Mouse (Mus musculus): ENCODE data around the gene Grik5. TPM values are rescaled to one million over a fixed set of nuclear protein-coding genes. Genes with fewer than 3 reads are reported as not detected.

Grik5 gene
- polyA plus RNA-seq, 1 experiment: 31.5 TPM

GRCm38 (mm10) chr7:25084621-25085020 lies 12.5 kb upstream of the Grik5 start:
- TF ChIP-seq POLR2A (IDR thresholded peaks at IDR 0.05; ENCODE audit: insufficient read depth, low read length) (no peak), CTCF (IDR thresholded peaks at IDR 0.05; ENCODE audit: low read depth, low read length) (no peak), EP300 (IDR thresholded peaks at IDR 0.05; ENCODE audit: insufficient read depth, low read depth, low read length) (no peak)
- no peaks in the 10 kb centered on the region for H3K9me3 ChIP-seq (replicated peaks; ENCODE audit: control insufficient read depth, insufficient read depth, low read length, poor library complexity, severe bottlenecking)

GRCm38 (mm10) chr7:25082510-25082909 lies 10.4 kb upstream of the Grik5 start:
- Histone ChIP-seq H3K36me3 (ENCODE audit: control insufficient read depth, insufficient read depth, low read length, poor library complexity, severe bottlenecking) (peaks cover 36% of the 10 kb centered on the region), H3K4me1 (ENCODE audit: control insufficient read depth, insufficient read depth, low read length) (peaks cover 6% of the 10 kb centered on the region), H3K27ac (ENCODE audit: insufficient read depth, low read length) (no peak overlapping the region), H3K9ac (ENCODE audit: low read depth, poor library complexity, severe bottlenecking) (no peak overlapping the region), H3K9me3 (replicated peaks; ENCODE audit: control insufficient read depth, insufficient read depth, low read length, poor library complexity, severe bottlenecking) (no peaks in the 10 kb centered on the region), H3K27me3 (ENCODE audit: control insufficient read depth, insufficient read depth, low read length, poor library complexity, severe bottlenecking) (no peaks in the 10 kb centered on the region), H3K4me3 (ENCODE audit: low read depth, low read length) (no peak overlapping the region)
- TF ChIP-seq CTCF (IDR thresholded peaks at IDR 0.05; ENCODE audit: low read depth, low read length): peak; percentile 55
- no peak for TF ChIP-seq EP300 (IDR thresholded peaks at IDR 0.05; ENCODE audit: insufficient read depth, low read depth, low read length)

More at GRCm38 (mm10) chr7:25084621-25085020, 12.5 kb upstream of the Grik5 start:
- H3K4me1 ChIP-seq (ENCODE audit: control insufficient read depth, insufficient read depth, low read length): peaks cover 6% of the 10 kb centered on the region
- H3K27ac ChIP-seq (ENCODE audit: insufficient read depth, low read length): peak overlapping the region; percentile 37; the same call in 1 of the 2 replicates
- peaks cover 33% of the 10 kb centered on the region for H3K36me3 ChIP-seq (ENCODE audit: control insufficient read depth, insufficient read depth, low read length, poor library complexity, severe bottlenecking)
- no peaks in the 10 kb centered on the region for H3K27me3 ChIP-seq (ENCODE audit: control insufficient read depth, insufficient read depth, low read length, poor library complexity, severe bottlenecking)
- no peak overlapping the region for H3K4me3 ChIP-seq (ENCODE audit: low read depth, low read length)
- no peak overlapping the region for H3K9ac ChIP-seq (ENCODE audit: low read depth, poor library complexity, severe bottlenecking)

- Histone ChIP-seq H3K9ac (ENCODE audit: low read depth, poor library complexity, severe bottlenecking) (0 out of 2 replicates have a peak overlapping the region, but pooled peaks have one; percentile 1), H3K4me1 (ENCODE audit: control insufficient read depth, insufficient read depth, low read length) (peaks cover 6% of the 10 kb centered on the region), H3K27me3 (ENCODE audit: control insufficient read depth, insufficient read depth, low read length, poor library complexity, severe bottlenecking) (no peaks in the 10 kb centered on the region), H3K27ac (ENCODE audit: insufficient read depth, low read length) (no peak overlapping the region), H3K36me3 (ENCODE audit: control insufficient read depth, insufficient read depth, low read length, poor library complexity, severe bottlenecking) (peaks cover 36% of the 10 kb centered on the region), H3K4me3 (ENCODE audit: low read depth, low read length) (peak overlapping the region; percentile 20), H3K9me3 (replicated peaks; ENCODE audit: control insufficient read depth, insufficient read depth, low read length, poor library complexity, severe bottlenecking) (no peaks in the 10 kb centered on the region)
- TF ChIP-seq CTCF (IDR thresholded peaks at IDR 0.05; ENCODE audit: low read depth, low read length) (no peak), POLR2A (IDR thresholded peaks at IDR 0.05; ENCODE audit: insufficient read depth, low read length) (no peak), EP300 (IDR thresholded peaks at IDR 0.05; ENCODE audit: insufficient read depth, low read depth, low read length) (no peak)
Measured at GRCm38 (mm10) chr7:25080431-25080830, 8.3 kb upstream of the Grik5 start.

- H3K27me3 ChIP-seq (ENCODE audit: control insufficient read depth, insufficient read depth, low read length, poor library complexity, severe bottlenecking): no peaks in the 10 kb centered on the region
- no peaks in the 10 kb centered on the region for H3K9me3 ChIP-seq (replicated peaks; ENCODE audit: control insufficient read depth, insufficient read depth, low read length, poor library complexity, severe bottlenecking)
- peaks cover 6% of the 10 kb centered on the region for H3K4me1 ChIP-seq (ENCODE audit: control insufficient read depth, insufficient read depth, low read length)
- no peak overlapping the region for H3K4me3 ChIP-seq (ENCODE audit: low read depth, low read length)
- no peak overlapping the region for H3K9ac ChIP-seq (ENCODE audit: low read depth, poor library complexity, severe bottlenecking)
- H3K27ac ChIP-seq (ENCODE audit: insufficient read depth, low read length): no peak overlapping the region
- no peak for TF ChIP-seq CTCF (IDR thresholded peaks at IDR 0.05; ENCODE audit: low read depth, low read length)
- TF ChIP-seq EP300 (IDR thresholded peaks at IDR 0.05; ENCODE audit: insufficient read depth, low read depth, low read length): no peak
- no peak for TF ChIP-seq POLR2A (IDR thresholded peaks at IDR 0.05; ENCODE audit: insufficient read depth, low read length)
- H3K36me3 ChIP-seq (ENCODE audit: control insufficient read depth, insufficient read depth, low read length, poor library complexity, severe bottlenecking): peaks cover 36% of the 10 kb centered on the region
Measured at GRCm38 (mm10) chr7:25079496-25080026, 7.4 kb upstream of the Grik5 start.

- TF ChIP-seq POLR2A (IDR thresholded peaks at IDR 0.05; ENCODE audit: insufficient read depth, low read length): no peak
- no peak for TF ChIP-seq CTCF (IDR thresholded peaks at IDR 0.05; ENCODE audit: low read depth, low read length)
- no peak for TF ChIP-seq EP300 (IDR thresholded peaks at IDR 0.05; ENCODE audit: insufficient read depth, low read depth, low read length)
- Histone ChIP-seq H3K4me3 (ENCODE audit: low read depth, low read length) (peak overlapping the region; percentile 90), H3K27ac (ENCODE audit: insufficient read depth, low read length) (no peak overlapping the region), H3K9me3 (replicated peaks; ENCODE audit: control insufficient read depth, insufficient read depth, low read length, poor library complexity, severe bottlenecking) (no peaks in the 10 kb centered on the region), H3K27me3 (ENCODE audit: control insufficient read depth, insufficient read depth, low read length, poor library complexity, severe bottlenecking) (no peaks in the 10 kb centered on the region), H3K9ac (ENCODE audit: low read depth, poor library complexity, severe bottlenecking) (peak overlapping the region; percentile 98), H3K36me3 (ENCODE audit: control insufficient read depth, insufficient read depth, low read length, poor library complexity, severe bottlenecking) (peaks cover 25% of the 10 kb centered on the region), H3K4me1 (ENCODE audit: control insufficient read depth, insufficient read depth, low read length) (peaks cover 6% of the 10 kb centered on the region)
Measured at GRCm38 (mm10) chr7:25077414-25077755, 5.2 kb upstream of the Grik5 start.

GRCm38 (mm10) chr7:25076663-25077413 lies 4.7 kb upstream of the Grik5 start:
- TF ChIP-seq POLR2A (IDR thresholded peaks at IDR 0.05; ENCODE audit: insufficient read depth, low read length) (peak; percentile 71), CTCF (IDR thresholded peaks at IDR 0.05; ENCODE audit: low read depth, low read length) (no peak)
- peaks cover 20% of the 10 kb centered on the region for H3K36me3 ChIP-seq (ENCODE audit: control insufficient read depth, insufficient read depth, low read length, poor library complexity, severe bottlenecking)
- peaks cover 5% of the 10 kb centered on the region for H3K4me1 ChIP-seq (ENCODE audit: control insufficient read depth, insufficient read depth, low read length)
- H3K4me3 ChIP-seq (ENCODE audit: low read depth, low read length): peak overlapping the region; percentile 90
- H3K27me3 ChIP-seq (ENCODE audit: control insufficient read depth, insufficient read depth, low read length, poor library complexity, severe bottlenecking): no peaks in the 10 kb centered on the region
- H3K9ac ChIP-seq (ENCODE audit: low read depth, poor library complexity, severe bottlenecking): peak overlapping the region; percentile 98
- H3K9me3 ChIP-seq (replicated peaks; ENCODE audit: control insufficient read depth, insufficient read depth, low read length, poor library complexity, severe bottlenecking): no peaks in the 10 kb centered on the region
- H3K27ac ChIP-seq (ENCODE audit: insufficient read depth, low read length): peak overlapping the region; percentile 61
